Mouse (Mus musculus) hindbrain, embryonic 13.5 days (tissue): ENCODE results near the gene BC029722. TPM values are rescaled to one million over a fixed set of nuclear protein-coding genes. Genes with fewer than 3 reads are reported as not detected.
A peak's percentile ranks its signal among the peaks of the same experiment; 100 is the strongest.
"Not testable (repeated sequence)": the region's sequence is repeated elsewhere in the genome, so short reads cannot be mapped to it uniquely, and the experiment has no call there.

Experiments
- ATAC-seq: fragments of 200-750 bp; cut with Nextera tagmentation; 2 replicates; pipeline ENCODE4 v1.8.0; 2017; ENCODE audit warnings: moderate TSS enrichment; ENCODE audit not compliant: low FRiP score
- H3K27ac ChIP-seq: fragments of 300-500 bp; sonication (generic); 2 replicates; pipeline ENCODE4 v1.5.1; 2015; ENCODE audit warnings: inconsistent platforms, mild to moderate bottlenecking, moderate library complexity
- H3K27me3 ChIP-seq: fragments of 300-500 bp; sonication (generic); 2 replicates; pipeline ENCODE4 v1.6.1; 2015; ENCODE audit warnings: mild to moderate bottlenecking, inconsistent platforms
- H3K36me3 ChIP-seq: fragments of 300-500 bp; sonication (generic); 2 replicates; pipeline ENCODE4 v1.6.1; 2015; ENCODE audit warnings: mild to moderate bottlenecking, inconsistent platforms
- H3K4me1 ChIP-seq: fragments of 300-500 bp; sonication (generic); replicated peaks from 2 replicates; pipeline ENCODE4 v1.6.1; 2015; ENCODE audit warnings: inconsistent platforms
- H3K4me2 ChIP-seq: fragments of 300-500 bp; sonication (generic); 2 replicates; pipeline ENCODE4 v1.6.1; 2015; ENCODE audit warnings: inconsistent platforms, mild to moderate bottlenecking, moderate library complexity
- H3K4me3 ChIP-seq: fragments of 300-500 bp; sonication (generic); 2 replicates; pipeline ENCODE4 v1.5.1; 2015; ENCODE audit warnings: mild to moderate bottlenecking, inconsistent platforms
- H3K9ac ChIP-seq: fragments of 300-500 bp; sonication (generic); 2 replicates; pipeline ENCODE4 v1.6.1; 2015; ENCODE audit warnings: mild to moderate bottlenecking, inconsistent platforms
- H3K9me3 ChIP-seq: fragments of 300-500 bp; sonication (generic); 2 replicates; pipeline ENCODE4 v1.6.1; 2016; ENCODE audit warnings: inconsistent platforms
- WGBS: fragments of 180-500 bp; shearing (Covaris S2); methylation state at CpG from one replicate; pipeline ENCODE4 v1.1.7; 2015; 5-methylcytosine and 5-hydroxymethylcytosine counted together
- polyA plus RNA-seq: library from polyadenylated mRNA; unstranded; fragments of >200 nt; fragmentation: Nextera tagmentation; extraction: Ambion mirVana; gene quantifications from 2 replicates; pipeline ENCODE4 v1.2.1, GENCODE M21; 2015

The BC029722 gene
- polyA plus RNA-seq, 1 experiment from 2014 or later = 28.5 TPM

DNA sequence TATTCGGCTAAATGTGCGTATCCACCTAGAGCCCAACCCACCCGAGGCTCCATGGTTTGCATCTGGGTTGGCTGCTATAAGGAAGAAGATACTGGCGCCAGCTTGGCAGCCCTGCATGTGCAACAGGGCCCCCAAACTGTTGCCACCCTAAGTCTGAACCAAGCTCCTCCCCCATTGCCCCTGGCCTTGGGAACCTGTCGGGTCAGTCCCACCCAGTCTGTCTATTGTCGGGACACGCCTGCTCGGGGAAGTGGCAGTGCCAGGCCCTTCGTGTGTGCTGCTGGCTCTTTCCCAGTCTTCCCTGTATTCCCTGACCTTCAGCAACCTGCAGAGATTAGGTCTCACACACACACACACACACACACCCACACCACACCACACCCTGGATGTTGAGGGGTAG is 15.5 kb upstream of the BC029722 start, which contains the start of gene Fam83c:
Gene Fam83c, minus strand, starts transcription at position 123 of the 400 bp plus-strand sequence.
- H3K27ac ChIP-seq = no peak within 1 kb of the TSS
- no peaks in the 10 kb centered on the region for H3K9me3 ChIP-seq
- no peak within 1 kb of the TSS for H3K9ac ChIP-seq
- ATAC-seq = no peak
- H3K36me3 ChIP-seq = no peaks in the 10 kb centered on the region
- H3K4me3 ChIP-seq = no peak within 1 kb of the TSS
- H3K27me3 ChIP-seq = peaks cover 4% of the 10 kb centered on the region; the same call in 1 of the 2 replicates
- 76% methylated on average over 9 of the region's 9 CpGs for WGBS
- H3K4me1 ChIP-seq = no peaks in the 10 kb centered on the region
- H3K4me2 ChIP-seq = no peak within 1 kb of the TSS

- not testable (repeated sequence) for H3K9me3 ChIP-seq, H3K27me3 ChIP-seq, ATAC-seq, H3K27ac ChIP-seq, H3K4me2 ChIP-seq, H3K9ac ChIP-seq, H3K4me3 ChIP-seq, H3K36me3 ChIP-seq
- WGBS = 72% methylated on average over 1 of the region's 1 CpGs
- H3K4me1 ChIP-seq = peaks cover 11% of the 10 kb centered on the region
Measured at GRCm38 (mm10) chr2:155832087-155832486, 12.9 kb upstream of the BC029722 start.

DNA sequence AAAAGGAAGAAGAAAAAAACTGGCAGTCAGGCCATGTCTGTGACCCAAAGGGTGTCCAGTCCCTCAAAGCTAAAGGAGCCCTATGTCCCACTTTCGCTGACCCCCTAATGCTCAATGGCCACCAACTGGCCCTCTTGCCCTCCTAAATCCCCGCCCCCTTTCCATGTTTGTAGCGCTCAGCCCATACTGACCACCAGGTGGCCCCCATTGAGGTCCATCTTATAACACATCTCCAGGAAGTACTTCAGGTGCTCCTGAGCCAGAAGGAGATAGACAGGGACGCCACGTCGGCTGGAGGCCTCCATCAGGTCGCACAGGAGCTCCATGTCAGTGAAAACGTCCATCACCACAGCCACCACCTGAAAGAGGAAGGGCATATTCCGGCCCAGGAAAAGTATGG is 12.1 kb upstream of the BC029722 start:
- no peak for ATAC-seq
- Histone ChIP-seq H3K4me3 (no peak overlapping the region), H3K27me3 (no peaks in the 10 kb centered on the region), H3K4me1 (peaks cover 14% of the 10 kb centered on the region), H3K27ac (no peak overlapping the region), H3K36me3 (no peaks in the 10 kb centered on the region), H3K9me3 (no peaks in the 10 kb centered on the region), H3K4me2 (no peak overlapping the region), H3K9ac (no peak overlapping the region)
- 60% methylated on average over 9 of the region's 9 CpGs for WGBS

GRCm38 (mm10) chr2:155830841-155831240 is 11.6 kb upstream of the BC029722 start:
- ATAC-seq = no peak
- H3K9me3 ChIP-seq = no peaks in the 10 kb centered on the region
- H3K4me1 ChIP-seq = peaks cover 17% of the 10 kb centered on the region
- no peak overlapping the region for H3K9ac ChIP-seq
- no peak overlapping the region for H3K27ac ChIP-seq
- WGBS = 94% methylated on average over 8 of the region's 8 CpGs
- H3K27me3 ChIP-seq = no peaks in the 10 kb centered on the region
- H3K36me3 ChIP-seq = no peaks in the 10 kb centered on the region
- no peak overlapping the region for H3K4me3 ChIP-seq
- H3K4me2 ChIP-seq = no peak overlapping the region

GRCm38 (mm10) chr2:155826630-155827424 is 7.6 kb upstream of the BC029722 start, which contains the start of gene Eif6:
Gene Eif6 (minus strand): TSS chr2:155826925.
- Histone ChIP-seq H3K4me2 (peak within 1 kb of the TSS; percentile 93), H3K27me3 (no peaks in the 10 kb centered on the region), H3K9ac (peak within 1 kb of the TSS; percentile 85), H3K36me3 (peaks cover 23% of the 10 kb centered on the region), H3K4me1 (peaks cover 27% of the 10 kb centered on the region), H3K27ac (peak within 1 kb of the TSS; percentile 83), H3K4me3 (peak within 1 kb of the TSS; percentile 93), H3K9me3 (no peaks in the 10 kb centered on the region)
- ATAC-seq = peak; percentile 93
- WGBS = 3% methylated on average over 27 of the region's 27 CpGs

GRCm38 (mm10) chr2:155825904-155826629 is 6.8 kb upstream of the BC029722 start:
- H3K27ac ChIP-seq = peak overlapping the region; percentile 83
- no peak; the same call in 1 of the 2 replicates for ATAC-seq
- peak overlapping the region; percentile 85 for H3K9ac ChIP-seq
- peak overlapping the region; percentile 93 for H3K4me2 ChIP-seq
- H3K36me3 ChIP-seq = peaks cover 29% of the 10 kb centered on the region
- H3K9me3 ChIP-seq = no peaks in the 10 kb centered on the region
- 3% methylated on average over 51 of the region's 52 CpGs for WGBS
- H3K4me1 ChIP-seq = peaks cover 27% of the 10 kb centered on the region
- H3K27me3 ChIP-seq = no peaks in the 10 kb centered on the region
- peak overlapping the region; percentile 93 for H3K4me3 ChIP-seq

- no peak overlapping the region for H3K27ac ChIP-seq
- H3K36me3 ChIP-seq = peaks cover 45% of the 10 kb centered on the region
- H3K4me3 ChIP-seq = no peak overlapping the region
- ATAC-seq = no peak
- no peak overlapping the region for H3K9ac ChIP-seq
- H3K9me3 ChIP-seq = no peaks in the 10 kb centered on the region
- 96% methylated on average over 8 of the region's 8 CpGs for WGBS
- no peak overlapping the region for H3K4me2 ChIP-seq
- peaks cover 41% of the 10 kb centered on the region for H3K4me1 ChIP-seq
- no peaks in the 10 kb centered on the region for H3K27me3 ChIP-seq
Measured at GRCm38 (mm10) chr2:155823722-155824121, 4.5 kb upstream of the BC029722 start.

- Histone ChIP-seq H3K4me1 (peaks cover 42% of the 10 kb centered on the region), H3K4me3 (no peak overlapping the region), H3K4me2 (no peak overlapping the region), H3K36me3 (peaks cover 65% of the 10 kb centered on the region), H3K27me3 (no peaks in the 10 kb centered on the region), H3K9ac (no peak overlapping the region), H3K9me3 (no peaks in the 10 kb centered on the region), H3K27ac (no peak overlapping the region)
- 95% methylated on average over 5 of the region's 5 CpGs for WGBS
- ATAC-seq = no peak
Measured at GRCm38 (mm10) chr2:155820779-155821178, 1.6 kb upstream of the BC029722 start.

- Histone ChIP-seq H3K4me1 (peaks cover 33% of the 10 kb centered on the region), H3K27me3 (no peaks in the 10 kb centered on the region), H3K9ac (peak overlapping the region; percentile 90), H3K4me2 (peak overlapping the region; percentile 83), H3K27ac (peak overlapping the region; percentile 91), H3K36me3 (peaks cover 74% of the 10 kb centered on the region), H3K4me3 (peak overlapping the region; percentile 58), H3K9me3 (no peaks in the 10 kb centered on the region)
- WGBS = 60% methylated on average over 6 of the region's 6 CpGs
- ATAC-seq = peak; percentile 8; the same call in 1 of the 2 replicates
Measured at GRCm38 (mm10) chr2:155819449-155820251, 424 bp upstream of the BC029722 start.

DNA sequence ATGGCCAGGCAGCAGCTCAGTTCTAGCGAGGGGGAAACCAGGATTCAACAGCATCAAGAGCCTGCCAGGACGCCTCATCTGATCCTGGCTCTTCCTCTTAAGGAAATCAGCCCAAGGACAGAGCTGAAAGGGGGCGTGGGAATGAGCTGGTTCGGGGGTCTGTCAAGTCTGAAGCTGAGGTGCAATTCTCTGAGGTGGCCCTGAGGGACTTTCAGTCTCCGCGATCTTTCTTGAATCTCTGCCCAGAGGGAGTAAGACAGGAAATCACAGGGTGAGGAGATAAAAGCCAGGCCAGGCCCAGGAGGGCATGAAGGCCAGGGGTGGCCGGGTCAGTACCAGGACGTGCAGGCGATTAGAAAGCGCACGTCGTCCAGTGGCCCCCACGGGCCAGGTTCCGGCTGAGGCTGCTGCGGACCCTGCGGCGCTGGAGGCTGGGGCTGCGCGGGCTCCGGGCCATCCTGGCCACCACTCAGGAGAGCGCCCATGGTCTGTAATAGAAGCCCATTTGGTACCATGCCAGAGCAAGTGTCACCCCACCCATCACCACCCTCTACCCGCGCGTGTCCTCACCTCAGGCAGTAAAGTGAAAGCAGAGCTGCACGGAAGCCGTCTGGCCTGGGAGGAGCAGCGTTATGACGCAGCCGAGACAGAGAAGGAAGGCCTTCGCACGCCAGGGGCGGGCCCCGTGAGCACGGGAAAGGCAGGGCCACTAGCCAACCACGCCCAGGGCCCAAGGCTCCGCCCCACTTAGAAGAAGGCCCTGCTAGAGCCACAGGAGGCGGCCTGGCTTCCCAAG is 432 bp downstream of the BC029722 start:
- H3K36me3 ChIP-seq = peaks cover 79% of the 10 kb centered on the region
- H3K27me3 ChIP-seq = no peaks in the 10 kb centered on the region
- 1% methylated on average over 37 of the region's 37 CpGs for WGBS
- peak overlapping the region; percentile 58 for H3K4me3 ChIP-seq
- no peaks in the 10 kb centered on the region for H3K9me3 ChIP-seq
- H3K9ac ChIP-seq = peak overlapping the region; percentile 90
- peak overlapping the region; percentile 83 for H3K4me2 ChIP-seq
- peaks cover 35% of the 10 kb centered on the region for H3K4me1 ChIP-seq
- H3K27ac ChIP-seq = peak overlapping the region; percentile 91
- peak; percentile 92 for ATAC-seq
